Mouse (Mus musculus) kidney, adult 8-10 months (tissue): Measurements from ENCODE around the gene Angel2.

Source experiments
- DNase-seq, 2 experiments: peaks; one replicate each; pipeline ENCODE4 v3.0.0; 2022

The Angel2 gene

GRCm38 (mm10) chr1:190989437-190990082, 64.6 kb downstream of the Angel2 start:
- no peak for DNase-seq

- DNase-seq, result peak; percentile 84
Observed at GRCm38 (mm10) chr1:190995548-190995947, 70.6 kb downstream of the Angel2 start.

- no peak for DNase-seq
Observed at GRCm38 (mm10) chr1:190996346-190996877, 71.5 kb downstream of the Angel2 start.
